Mouse (Mus musculus) kidney, postnatal 10 days (tissue): ENCODE results near the gene Exosc5.
A peak's percentile ranks its signal among the peaks of the same experiment; 100 is the strongest.

ENCODE experiments used
- DNase-seq: peaks from one replicate; pipeline ENCODE4 v3.0.0; 2021; ENCODE audit warnings: mixed read lengths

The Exosc5 gene

GRCm38 (mm10) chr7:25658657-25659472 is at the start of gene Exosc5, which contains the start of gene Bckdha:
TSS of gene Exosc5 (plus strand) at chr7:25659164.
TSS of gene Bckdha (minus strand) at chr7:25658981.
- DNase-seq = peak; percentile 99

- DNase-seq = no peak
These were observed 48.9 kb upstream of the Exosc5 start for GRCm38 (mm10) chr7:25610056-25610455.

GRCm38 (mm10) chr7:25611501-25611900 is 47.5 kb upstream of the Exosc5 start:
- no peak for DNase-seq

GRCm38 (mm10) chr7:25614086-25614485 is 44.9 kb upstream of the Exosc5 start:
- no peak for DNase-seq

GRCm38 (mm10) chr7:25614831-25615705 is 43.9 kb upstream of the Exosc5 start:
- DNase-seq = no peak

- DNase-seq = peak; percentile 81
These were observed 43.3 kb upstream of the Exosc5 start, which contains the start of gene Erich4 for GRCm38 (mm10) chr7:25615706-25616011. TSS of gene Erich4 (minus strand) at chr7:25615892.

- peak; percentile 2 for DNase-seq
These were observed 41.4 kb upstream of the Exosc5 start for GRCm38 (mm10) chr7:25617376-25618160.

GRCm38 (mm10) chr7:25618865-25619721 is 39.9 kb upstream of the Exosc5 start, which contains the start of gene Dmac2:
TSS of gene Dmac2 (plus strand) at chr7:25619414.
- DNase-seq = peak; percentile 96

- no peak for DNase-seq
These were observed 39.3 kb upstream of the Exosc5 start for GRCm38 (mm10) chr7:25619722-25619991.

GRCm38 (mm10) chr7:25620101-25620500 is 38.9 kb upstream of the Exosc5 start:
- DNase-seq = peak; percentile 2

GRCm38 (mm10) chr7:25620751-25621150 is 38.2 kb upstream of the Exosc5 start:
- DNase-seq = peak; percentile 4

- no peak for DNase-seq
These were observed 35.0 kb upstream of the Exosc5 start for GRCm38 (mm10) chr7:25623857-25624370.

- DNase-seq = no peak
These were observed 34.1 kb upstream of the Exosc5 start for GRCm38 (mm10) chr7:25624851-25625250.

- peak; percentile 62 for DNase-seq
These were observed 33.2 kb upstream of the Exosc5 start for GRCm38 (mm10) chr7:25625594-25626250.

GRCm38 (mm10) chr7:25626509-25627430 is 32.2 kb upstream of the Exosc5 start, which contains the start of gene B3gnt8:
TSS of gene B3gnt8 (plus strand) at chr7:25626654.
- DNase-seq = peak; percentile 67

GRCm38 (mm10) chr7:25627431-25628322 is 31.3 kb upstream of the Exosc5 start:
- DNase-seq = peak; percentile 90

GRCm38 (mm10) chr7:25628323-25628620 is 30.7 kb upstream of the Exosc5 start:
- DNase-seq = peak; percentile 56

GRCm38 (mm10) chr7:25632679-25633078 is 26.3 kb upstream of the Exosc5 start:
- no peak for DNase-seq

GRCm38 (mm10) chr7:25636373-25636772 is 22.6 kb upstream of the Exosc5 start:
- DNase-seq = no peak
